Mouse (Mus musculus): Measurements from ENCODE around the gene Fam178b. TPM values are rescaled to one million over a fixed set of nuclear protein-coding genes. Genes with fewer than 3 reads are reported as not detected.

The Fam178b gene
- polyA plus RNA-seq, 1 experiment from 2014 or later, result 2.1 TPM

DNA sequence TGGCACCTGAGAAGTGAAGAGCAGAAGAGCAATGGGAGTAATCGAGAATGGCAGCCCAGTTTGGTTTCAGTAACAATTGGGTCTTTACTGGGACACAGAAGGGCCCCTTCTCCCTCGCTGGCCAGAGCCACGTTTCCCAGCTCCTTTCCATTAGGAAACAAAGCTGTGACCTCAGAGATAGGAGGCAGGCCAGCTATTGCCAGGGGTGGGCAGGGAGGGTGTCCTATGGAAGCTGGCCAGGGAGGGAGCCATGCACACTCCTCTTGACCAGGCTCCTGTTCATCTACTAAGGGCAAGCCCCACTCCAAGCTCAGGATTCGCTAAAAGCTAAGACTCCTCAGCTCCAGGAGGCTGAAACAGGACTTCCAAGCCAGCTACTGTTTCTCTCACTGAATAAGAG is 123.7 kb downstream of the Fam178b start:
- peak overlapping the region; percentile 97 for H3K9ac ChIP-seq
- peaks cover 67% of the 10 kb centered on the region for H3K4me1 ChIP-seq
- H3K27ac ChIP-seq (replicated peaks), result peak overlapping the region; percentile 97
- H3K27me3 ChIP-seq (replicated peaks), result no peaks in the 10 kb centered on the region; the same call in 1 of the 2 replicates
- ATAC-seq (ENCODE audit: extremely low read depth, insufficient number of reproducible peaks, low FRiP score, low TSS enrichment), result no peak
- H3K4me3 ChIP-seq, result peak overlapping the region; percentile 78
- no peaks in the 10 kb centered on the region for H3K9me3 ChIP-seq
- 6% methylated on average over 4 of the region's 4 CpGs for WGBS
- H3K36me3 ChIP-seq, result peaks cover 14% of the 10 kb centered on the region
- peak overlapping the region; percentile 89 for H3K4me2 ChIP-seq

- ATAC-seq (ENCODE audit: extremely low read depth, insufficient number of reproducible peaks, low FRiP score, low TSS enrichment), result peak; percentile 17; the same call in 1 of the 2 replicates
- peak within 1 kb of the TSS; percentile 89 for H3K4me2 ChIP-seq
- peak within 1 kb of the TSS; percentile 78 for H3K4me3 ChIP-seq
- H3K9me3 ChIP-seq, result no peaks in the 10 kb centered on the region
- no peaks in the 10 kb centered on the region; the same call in 1 of the 2 replicates for H3K27me3 ChIP-seq (replicated peaks)
- 1% methylated on average over 67 of the region's 69 CpGs for WGBS
- H3K9ac ChIP-seq, result peak within 1 kb of the TSS; percentile 97
- H3K27ac ChIP-seq (replicated peaks), result peak within 1 kb of the TSS; percentile 97
- peaks cover 65% of the 10 kb centered on the region for H3K4me1 ChIP-seq
- peaks cover 23% of the 10 kb centered on the region for H3K36me3 ChIP-seq
Measured at GRCm38 (mm10) chr1:36558031-36558993, 124.7 kb downstream of the Fam178b start, which contains the start of gene Sema4c. Gene Sema4c (minus strand): TSS chr1:36558349.

DNA sequence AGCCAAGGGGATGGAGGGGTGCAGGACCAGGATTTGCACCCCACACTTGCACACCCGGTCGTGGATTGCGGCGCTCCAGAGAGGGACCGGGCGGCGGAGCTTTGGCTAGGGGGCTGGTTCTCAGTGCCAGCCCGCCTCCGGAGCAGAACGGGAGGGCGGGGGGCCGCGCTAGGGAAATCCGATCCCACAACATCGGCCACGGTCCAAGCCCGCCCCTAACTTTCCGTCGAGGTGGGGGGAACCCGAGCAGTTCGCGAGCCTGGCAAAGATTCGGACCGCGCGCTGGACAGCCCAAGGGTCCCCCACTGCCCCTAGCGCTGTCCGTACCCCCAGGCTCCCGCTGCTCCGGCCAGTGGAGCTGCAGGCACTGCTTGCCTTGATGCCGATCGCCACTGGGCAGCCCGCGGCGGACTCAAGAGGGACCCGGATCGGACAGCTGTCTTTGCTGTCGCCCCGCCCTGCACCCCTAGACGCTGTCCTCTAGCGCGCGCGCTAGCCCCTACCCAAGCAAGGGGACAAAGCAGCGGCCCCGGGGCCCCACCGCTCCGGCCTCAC is 125.4 kb downstream of the Fam178b start:
- peak; percentile 64 for ATAC-seq (ENCODE audit: extremely low read depth, insufficient number of reproducible peaks, low FRiP score, low TSS enrichment)
- no peaks in the 10 kb centered on the region; the same call in 1 of the 2 replicates for H3K27me3 ChIP-seq (replicated peaks)
- H3K27ac ChIP-seq (replicated peaks), result peak overlapping the region; percentile 97
- H3K4me1 ChIP-seq, result peaks cover 57% of the 10 kb centered on the region
- under 1% methylated on average over 48 of the region's 48 CpGs for WGBS
- H3K4me3 ChIP-seq, result peak overlapping the region; percentile 78
- H3K9ac ChIP-seq, result peak overlapping the region; percentile 97
- H3K36me3 ChIP-seq, result peaks cover 31% of the 10 kb centered on the region
- peak overlapping the region; percentile 89 for H3K4me2 ChIP-seq
- H3K9me3 ChIP-seq, result no peaks in the 10 kb centered on the region

DNA sequence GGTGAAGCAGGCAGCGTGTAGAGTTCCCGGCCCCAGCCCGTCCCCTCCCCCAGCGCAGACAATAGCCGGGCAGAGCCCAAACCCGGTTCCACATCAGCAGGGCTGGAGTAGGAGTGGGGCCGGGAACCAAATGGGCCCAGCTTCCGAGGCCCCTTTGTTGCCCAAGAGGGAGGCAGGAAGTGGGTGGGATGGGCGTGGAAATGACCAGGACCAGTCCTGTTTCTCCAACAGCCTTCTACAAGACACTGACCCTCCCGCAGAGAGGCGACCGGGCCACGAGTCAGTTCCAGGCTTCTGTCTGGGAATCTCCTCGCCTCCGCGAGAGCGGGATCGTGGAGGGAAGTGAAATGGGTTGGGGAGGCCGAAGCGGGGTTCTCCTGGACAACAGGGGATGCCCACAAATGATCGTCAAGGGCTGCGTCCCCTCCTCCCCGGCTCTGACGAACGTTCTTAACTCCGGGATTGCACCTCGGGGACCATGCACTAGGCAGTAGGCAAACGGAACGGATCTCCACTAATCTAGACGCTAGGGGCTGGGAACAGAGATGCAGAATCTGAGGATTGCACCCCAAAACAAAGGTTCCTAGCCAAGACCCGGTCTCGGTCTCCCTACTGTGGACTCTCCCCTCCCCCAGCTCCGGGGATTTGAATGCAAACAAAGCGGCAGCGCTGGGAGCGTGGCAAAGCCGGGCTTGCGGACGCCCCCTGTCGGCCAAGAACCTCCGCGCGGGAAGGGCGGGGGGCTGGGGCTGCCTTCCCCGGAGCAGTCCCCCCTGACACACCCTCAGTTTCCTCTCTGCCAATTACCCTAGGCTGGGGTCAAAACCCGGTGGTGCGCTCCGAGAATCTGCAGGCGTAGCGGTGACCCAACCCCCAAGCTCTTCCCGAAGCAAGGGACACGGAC is 126.2 kb downstream of the Fam178b start:
- ATAC-seq (ENCODE audit: extremely low read depth, insufficient number of reproducible peaks, low FRiP score, low TSS enrichment), result peak; percentile 55

GRCm38 (mm10) chr1:36555798-36556395 is 127.1 kb downstream of the Fam178b start:
- Histone ChIP-seq H3K4me3 (peak overlapping the region; percentile 78), H3K9me3 (no peaks in the 10 kb centered on the region), H3K27me3 (replicated peaks) (no peaks in the 10 kb centered on the region; the same call in 1 of the 2 replicates), H3K4me2 (peak overlapping the region; percentile 89), H3K4me1 (peaks cover 44% of the 10 kb centered on the region), H3K27ac (replicated peaks) (peak overlapping the region; percentile 97), H3K36me3 (peaks cover 47% of the 10 kb centered on the region), H3K9ac (peak overlapping the region; percentile 97)
- 7% methylated on average over 8 of the region's 8 CpGs for WGBS
- ATAC-seq (ENCODE audit: extremely low read depth, insufficient number of reproducible peaks, low FRiP score, low TSS enrichment), result no peak

More for the DNA sequence above, 126.2 kb downstream of the Fam178b start:
- Histone ChIP-seq H3K27ac (replicated peaks) (peak overlapping the region; percentile 97), H3K9ac (peak overlapping the region; percentile 97), H3K4me1 (peaks cover 50% of the 10 kb centered on the region), H3K36me3 (peaks cover 38% of the 10 kb centered on the region), H3K4me3 (peak overlapping the region; percentile 78), H3K4me2 (peak overlapping the region; percentile 89), H3K27me3 (replicated peaks) (no peaks in the 10 kb centered on the region; the same call in 1 of the 2 replicates), H3K9me3 (no peaks in the 10 kb centered on the region)
- WGBS, result under 1% methylated on average over 52 of the region's 52 CpGs

DNA sequence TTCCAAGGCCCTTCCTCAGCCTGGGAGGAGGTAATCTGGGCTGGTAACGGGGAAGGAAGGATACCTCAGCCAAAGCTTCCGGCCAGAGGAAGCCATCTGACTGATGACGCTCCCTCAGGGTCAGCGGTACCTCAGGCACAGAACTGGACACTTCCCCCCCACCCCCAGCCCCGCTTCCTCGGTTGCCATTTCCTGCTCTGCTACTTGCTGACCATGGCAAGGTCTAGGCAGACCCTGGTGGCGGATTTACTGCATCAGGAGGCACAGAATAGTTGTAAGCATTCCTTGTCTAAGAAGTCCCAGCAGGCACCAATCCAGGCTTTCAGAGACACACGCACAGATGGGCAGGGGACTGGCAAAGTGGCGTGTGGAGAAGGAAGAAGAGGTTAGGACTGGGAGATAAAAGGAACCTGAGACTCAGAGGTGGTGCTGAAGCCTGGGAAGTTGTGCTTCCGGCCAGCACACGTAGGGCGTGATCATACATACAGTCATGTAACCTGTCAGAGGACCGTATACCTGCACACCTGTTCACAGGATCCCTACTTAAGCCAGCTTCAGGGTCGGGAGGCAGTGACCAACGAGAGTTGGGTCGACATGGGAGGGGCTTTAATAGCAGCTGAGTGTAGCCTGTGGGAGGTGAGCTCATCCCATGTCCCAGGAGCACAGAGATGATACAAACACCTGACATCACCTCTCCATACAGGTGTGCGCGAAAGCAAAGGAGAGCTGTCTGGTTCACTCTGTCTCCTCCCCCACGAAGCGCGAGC is 128.2 kb downstream of the Fam178b start:
- Histone ChIP-seq H3K9me3 (no peaks in the 10 kb centered on the region), H3K4me3 (peak overlapping the region; percentile 78), H3K4me1 (peaks cover 39% of the 10 kb centered on the region), H3K27me3 (replicated peaks) (no peaks in the 10 kb centered on the region; the same call in 1 of the 2 replicates), H3K27ac (replicated peaks) (peak overlapping the region; percentile 97), H3K36me3 (peaks cover 58% of the 10 kb centered on the region), H3K4me2 (peak overlapping the region; percentile 89), H3K9ac (peak overlapping the region; percentile 97)
- WGBS, result 68% methylated on average over 21 of the region's 21 CpGs
- ATAC-seq (ENCODE audit: extremely low read depth, insufficient number of reproducible peaks, low FRiP score, low TSS enrichment), result no peak

- Histone ChIP-seq H3K4me1 (peaks cover 47% of the 10 kb centered on the region), H3K27me3 (replicated peaks) (no peaks in the 10 kb centered on the region), H3K4me3 (no peak overlapping the region), H3K27ac (replicated peaks) (no peak overlapping the region), H3K9ac (no peak overlapping the region), H3K36me3 (peaks cover 77% of the 10 kb centered on the region), H3K4me2 (no peak overlapping the region), H3K9me3 (no peaks in the 10 kb centered on the region)
- ATAC-seq (ENCODE audit: extremely low read depth, insufficient number of reproducible peaks, low FRiP score, low TSS enrichment), result no peak
- 86% methylated on average over 16 of the region's 16 CpGs for WGBS
Measured at GRCm38 (mm10) chr1:36552506-36552905, 130.5 kb downstream of the Fam178b start.

GRCm38 (mm10) chr1:36551904-36552303 is 131.1 kb downstream of the Fam178b start:
- WGBS, result 82% methylated on average over 17 of the region's 17 CpGs

GRCm38 (mm10) chr1:36550075-36550863 is 132.7 kb downstream of the Fam178b start:
- ATAC-seq (ENCODE audit: extremely low read depth, insufficient number of reproducible peaks, low FRiP score, low TSS enrichment), result no peak
- H3K27me3 ChIP-seq (replicated peaks), result no peaks in the 10 kb centered on the region
- H3K9me3 ChIP-seq, result no peaks in the 10 kb centered on the region
- H3K4me1 ChIP-seq, result peaks cover 52% of the 10 kb centered on the region
- no peak overlapping the region for H3K9ac ChIP-seq
- peaks cover 73% of the 10 kb centered on the region for H3K36me3 ChIP-seq
- H3K4me2 ChIP-seq, result no peak overlapping the region
- H3K4me3 ChIP-seq, result no peak overlapping the region
- H3K27ac ChIP-seq (replicated peaks), result no peak overlapping the region
- 77% methylated on average over 20 of the region's 20 CpGs for WGBS

More at GRCm38 (mm10) chr1:36551904-36552303, 131.1 kb downstream of the Fam178b start:
- Histone ChIP-seq H3K27ac (replicated peaks) (no peak overlapping the region), H3K36me3 (peaks cover 77% of the 10 kb centered on the region), H3K4me3 (no peak overlapping the region), H3K9ac (no peak overlapping the region), H3K4me1 (peaks cover 49% of the 10 kb centered on the region), H3K27me3 (replicated peaks) (no peaks in the 10 kb centered on the region), H3K9me3 (no peaks in the 10 kb centered on the region), H3K4me2 (no peak overlapping the region)
- ATAC-seq (ENCODE audit: extremely low read depth, insufficient number of reproducible peaks, low FRiP score, low TSS enrichment), result no peak
